Mouse (Mus musculus): ENCODE data around the gene C2cd3.
"Not testable (repeated sequence)": the region's sequence is repeated elsewhere in the genome, so short reads cannot be mapped to it uniquely, and the experiment has no call there.

C2cd3 gene

GRCm38 (mm10) chr7:100479100-100479822 is 107.2 kb downstream of the C2cd3 start:
- peaks cover 32% of the 10 kb centered on the region for H3K27me3 ChIP-seq (ENCODE audit: insufficient read depth, low read length)
- TF ChIP-seq POU5F1 (IDR thresholded peaks at IDR 0.05; ENCODE audit: borderline replicate concordance, low read length) (no peak), NANOG (IDR thresholded peaks at IDR 0.05; ENCODE audit: borderline replicate concordance, low read length) (no peak), CTCF (conservative IDR thresholded peaks at IDR 0.05; ENCODE audit: low read length) (no peak)
- H3K4me3 ChIP-seq (replicated peaks; ENCODE audit: low read length): peak overlapping the region; percentile 70
- no peaks in the 10 kb centered on the region for H3K9me3 ChIP-seq (ENCODE audit: low read length)
- H3K4me1 ChIP-seq (replicated peaks; ENCODE audit: low read depth, low read length): peaks cover 31% of the 10 kb centered on the region
- H3K36me3 ChIP-seq (ENCODE audit: insufficient read depth, low read length): no peaks in the 10 kb centered on the region

- Histone ChIP-seq H3K9me3 (ENCODE audit: low read length) (no peaks in the 10 kb centered on the region), H3K4me3 (replicated peaks; ENCODE audit: low read length) (peak overlapping the region; percentile 70), H3K4me1 (replicated peaks; ENCODE audit: low read depth, low read length) (peaks cover 33% of the 10 kb centered on the region), H3K36me3 (ENCODE audit: insufficient read depth, low read length) (no peaks in the 10 kb centered on the region), H3K27me3 (ENCODE audit: insufficient read depth, low read length) (peaks cover 32% of the 10 kb centered on the region)
- TF ChIP-seq NANOG (IDR thresholded peaks at IDR 0.05; ENCODE audit: borderline replicate concordance, low read length): no peak
These were observed 107.8 kb downstream of the C2cd3 start for GRCm38 (mm10) chr7:100479823-100480164.

GRCm38 (mm10) chr7:100480175-100480574 is 108.1 kb downstream of the C2cd3 start:
- Histone ChIP-seq H3K27me3 (ENCODE audit: insufficient read depth, low read length) (peaks cover 32% of the 10 kb centered on the region), H3K4me1 (replicated peaks; ENCODE audit: low read depth, low read length) (peaks cover 35% of the 10 kb centered on the region), H3K36me3 (ENCODE audit: insufficient read depth, low read length) (no peaks in the 10 kb centered on the region), H3K9me3 (ENCODE audit: low read length) (no peaks in the 10 kb centered on the region), H3K4me3 (replicated peaks; ENCODE audit: low read length) (peak overlapping the region; percentile 70)
- TF ChIP-seq CTCF (conservative IDR thresholded peaks at IDR 0.05; ENCODE audit: low read length) (no peak), NANOG (IDR thresholded peaks at IDR 0.05; ENCODE audit: borderline replicate concordance, low read length) (no peak), POU5F1 (IDR thresholded peaks at IDR 0.05; ENCODE audit: borderline replicate concordance, low read length) (no peak)

GRCm38 (mm10) chr7:100482046-100482445 is 110.0 kb downstream of the C2cd3 start:
- H3K36me3 ChIP-seq (ENCODE audit: insufficient read depth, low read length); H3K4me3 ChIP-seq (replicated peaks; ENCODE audit: low read length); H3K9me3 ChIP-seq (ENCODE audit: low read length): not testable (repeated sequence)
- H3K4me1 ChIP-seq (replicated peaks; ENCODE audit: low read depth, low read length): peaks cover 40% of the 10 kb centered on the region
- H3K27me3 ChIP-seq (ENCODE audit: insufficient read depth, low read length): peaks cover 28% of the 10 kb centered on the region

- Histone ChIP-seq H3K4me3 (replicated peaks; ENCODE audit: low read length) (no peak overlapping the region), H3K9me3 (ENCODE audit: low read length) (no peaks in the 10 kb centered on the region), H3K4me1 (replicated peaks; ENCODE audit: low read depth, low read length) (peaks cover 50% of the 10 kb centered on the region), H3K36me3 (ENCODE audit: insufficient read depth, low read length) (no peaks in the 10 kb centered on the region), H3K27me3 (ENCODE audit: insufficient read depth, low read length) (peaks cover 14% of the 10 kb centered on the region)
- TF ChIP-seq POU5F1 (IDR thresholded peaks at IDR 0.05; ENCODE audit: borderline replicate concordance, low read length) (no peak), NANOG (IDR thresholded peaks at IDR 0.05; ENCODE audit: borderline replicate concordance, low read length) (no peak), CTCF (conservative IDR thresholded peaks at IDR 0.05; ENCODE audit: low read length) (no peak)
These were observed 112.5 kb downstream of the C2cd3 start for GRCm38 (mm10) chr7:100484493-100484892.

GRCm38 (mm10) chr7:100487301-100487700 is 115.3 kb downstream of the C2cd3 start:
- Histone ChIP-seq H3K36me3 (ENCODE audit: insufficient read depth, low read length) (no peaks in the 10 kb centered on the region), H3K4me1 (replicated peaks; ENCODE audit: low read depth, low read length) (peaks cover 41% of the 10 kb centered on the region), H3K27me3 (ENCODE audit: insufficient read depth, low read length) (no peaks in the 10 kb centered on the region), H3K9me3 (ENCODE audit: low read length) (no peaks in the 10 kb centered on the region), H3K4me3 (replicated peaks; ENCODE audit: low read length) (no peak overlapping the region)
- no peak for TF ChIP-seq CTCF (conservative IDR thresholded peaks at IDR 0.05; ENCODE audit: low read length)
- TF ChIP-seq POU5F1 (IDR thresholded peaks at IDR 0.05; ENCODE audit: borderline replicate concordance, low read length): no peak

GRCm38 (mm10) chr7:100488474-100489048 is 116.5 kb downstream of the C2cd3 start:
- Histone ChIP-seq H3K9me3 (ENCODE audit: low read length) (no peaks in the 10 kb centered on the region), H3K27me3 (ENCODE audit: insufficient read depth, low read length) (no peaks in the 10 kb centered on the region), H3K4me3 (replicated peaks; ENCODE audit: low read length) (no peak overlapping the region), H3K36me3 (ENCODE audit: insufficient read depth, low read length) (no peaks in the 10 kb centered on the region), H3K4me1 (replicated peaks; ENCODE audit: low read depth, low read length) (peaks cover 45% of the 10 kb centered on the region)
- TF ChIP-seq POU5F1 (IDR thresholded peaks at IDR 0.05; ENCODE audit: borderline replicate concordance, low read length): no peak
- no peak for TF ChIP-seq NANOG (IDR thresholded peaks at IDR 0.05; ENCODE audit: borderline replicate concordance, low read length)

- TF ChIP-seq CTCF (conservative IDR thresholded peaks at IDR 0.05; ENCODE audit: low read length): no peak
- TF ChIP-seq NANOG (IDR thresholded peaks at IDR 0.05; ENCODE audit: borderline replicate concordance, low read length): no peak
- no peak for TF ChIP-seq POU5F1 (IDR thresholded peaks at IDR 0.05; ENCODE audit: borderline replicate concordance, low read length)
- H3K27me3 ChIP-seq (ENCODE audit: insufficient read depth, low read length): no peaks in the 10 kb centered on the region
- peak overlapping the region; percentile 88 for H3K4me3 ChIP-seq (replicated peaks; ENCODE audit: low read length)
- H3K9me3 ChIP-seq (ENCODE audit: low read length): no peaks in the 10 kb centered on the region
- peaks cover 34% of the 10 kb centered on the region for H3K36me3 ChIP-seq (ENCODE audit: insufficient read depth, low read length)
- H3K4me1 ChIP-seq (replicated peaks; ENCODE audit: low read depth, low read length): peaks cover 60% of the 10 kb centered on the region
These were observed 120.5 kb downstream of the C2cd3 start for GRCm38 (mm10) chr7:100492391-100493116.

- H3K27me3 ChIP-seq (ENCODE audit: insufficient read depth, low read length): no peaks in the 10 kb centered on the region
- H3K4me3 ChIP-seq (replicated peaks; ENCODE audit: low read length): peak within 1 kb of the TSS; percentile 88
- TF ChIP-seq NANOG (IDR thresholded peaks at IDR 0.05; ENCODE audit: borderline replicate concordance, low read length): no peak
- TF ChIP-seq POU5F1 (IDR thresholded peaks at IDR 0.05; ENCODE audit: borderline replicate concordance, low read length): no peak
- TF ChIP-seq CTCF (conservative IDR thresholded peaks at IDR 0.05; ENCODE audit: low read length): no peak
- no peaks in the 10 kb centered on the region for H3K9me3 ChIP-seq (ENCODE audit: low read length)
- H3K36me3 ChIP-seq (ENCODE audit: insufficient read depth, low read length): peaks cover 40% of the 10 kb centered on the region
- peaks cover 62% of the 10 kb centered on the region for H3K4me1 ChIP-seq (replicated peaks; ENCODE audit: low read depth, low read length)
These were observed 121.1 kb downstream of the C2cd3 start, which contains the start of gene Ucp2 for GRCm38 (mm10) chr7:100493117-100493483. TSS of gene Ucp2 (plus strand) at chr7:100493337.
